Mouse (Mus musculus) hindbrain, embryonic 16.5 days (tissue): ENCODE measurements at regions not wholly inside any gene's neighbourhood (a gene's known extent, or its start where the extent isn't known, plus 50 kb on each side); places are given as distances from the start of the nearest gene placed in this dataset.
A peak's percentile ranks its signal among the peaks of the same experiment; 100 is the strongest.

Experiments
- ATAC-seq: fragments of 200-750 bp; cut with Nextera tagmentation; 2 replicates; pipeline ENCODE4 v1.8.0; 2017; ENCODE audit warnings: moderate TSS enrichment, moderate library complexity
- H3K27ac ChIP-seq: fragments of 300-500 bp; sonication (generic); 2 replicates; pipeline ENCODE4 v1.5.1; 2014; ENCODE audit warnings: low read depth, mild to moderate bottlenecking, control low read depth, low read length, moderate library complexity
- H3K27me3 ChIP-seq: fragments of 300-500 bp; sonication (generic); replicated peaks from 2 replicates; pipeline ENCODE4 v1.6.1; 2014; ENCODE audit warnings: low read length; ENCODE audit not compliant: control insufficient read depth, insufficient read depth
- H3K36me3 ChIP-seq: fragments of 300-500 bp; sonication (generic); 2 replicates; pipeline ENCODE4 v1.6.1; 2014; ENCODE audit warnings: mild to moderate bottlenecking, low read length, moderate library complexity, mixed read lengths; ENCODE audit not compliant: control insufficient read depth, insufficient read depth
- H3K4me1 ChIP-seq: fragments of 300-500 bp; sonication (generic); 2 replicates; pipeline ENCODE4 v1.6.1; 2014; ENCODE audit warnings: low read depth, low read length; ENCODE audit not compliant: control insufficient read depth, insufficient read depth
- H3K4me2 ChIP-seq: fragments of 300-500 bp; sonication (generic); 2 replicates; pipeline ENCODE4 v1.6.1; 2014; ENCODE audit warnings: mild to moderate bottlenecking, low read length, control low read depth, moderate library complexity
- H3K4me3 ChIP-seq: fragments of 300-500 bp; sonication (generic); 2 replicates; pipeline ENCODE4 v1.5.1; 2014; ENCODE audit warnings: mild to moderate bottlenecking, low read length, control low read depth, moderate library complexity
- H3K9ac ChIP-seq: fragments of 300-500 bp; sonication (generic); 2 replicates; pipeline ENCODE4 v1.6.1; 2014; ENCODE audit warnings: low read depth, mild to moderate bottlenecking, control low read depth, low read length, moderate library complexity
- H3K9me3 ChIP-seq: fragments of 300-500 bp; sonication (generic); 2 replicates; pipeline ENCODE4 v1.6.1; 2014; ENCODE audit warnings: mild to moderate bottlenecking, low read length, moderate library complexity; ENCODE audit not compliant: control insufficient read depth
- WGBS: fragments of 180-500 bp; shearing (Covaris S2); extraction: QIAGEN DNeasy Blood & Tissue Kit; methylation state at CpG from one replicate; pipeline ENCODE4 v1.1.7; 2014; 5-methylcytosine and 5-hydroxymethylcytosine counted together

DNA sequence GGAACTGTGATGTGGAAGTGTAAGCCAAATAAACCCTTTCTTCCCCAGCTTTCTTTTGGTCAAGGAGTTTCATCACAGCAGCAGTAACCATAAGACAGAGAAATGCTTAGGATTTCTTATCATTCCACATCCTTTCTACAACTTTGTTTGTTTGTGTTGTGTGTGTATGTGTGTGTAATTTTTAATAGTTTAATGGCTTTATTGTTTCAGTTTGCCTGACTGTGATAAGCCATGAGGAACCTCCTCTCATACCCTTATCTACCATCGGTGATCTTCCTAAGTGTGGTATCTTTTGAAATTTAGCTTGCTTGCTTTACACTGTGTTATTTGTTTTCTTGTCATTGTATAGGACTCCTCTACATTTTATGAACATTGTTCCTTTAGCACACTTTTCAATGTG, 970.6 kb upstream of the Lrrc6 start:
- Histone ChIP-seq H3K27ac (no peak overlapping the region), H3K27me3 (no peaks in the 10 kb centered on the region), H3K9ac (no peak overlapping the region), H3K9me3 (no peaks in the 10 kb centered on the region), H3K4me3 (no peak overlapping the region), H3K36me3 (no peaks in the 10 kb centered on the region), H3K4me1 (no peaks in the 10 kb centered on the region), H3K4me2 (no peak overlapping the region)
- ATAC-seq, result no peak
- WGBS, result 97% methylated on average over 1 of the region's 1 CpGs

DNA sequence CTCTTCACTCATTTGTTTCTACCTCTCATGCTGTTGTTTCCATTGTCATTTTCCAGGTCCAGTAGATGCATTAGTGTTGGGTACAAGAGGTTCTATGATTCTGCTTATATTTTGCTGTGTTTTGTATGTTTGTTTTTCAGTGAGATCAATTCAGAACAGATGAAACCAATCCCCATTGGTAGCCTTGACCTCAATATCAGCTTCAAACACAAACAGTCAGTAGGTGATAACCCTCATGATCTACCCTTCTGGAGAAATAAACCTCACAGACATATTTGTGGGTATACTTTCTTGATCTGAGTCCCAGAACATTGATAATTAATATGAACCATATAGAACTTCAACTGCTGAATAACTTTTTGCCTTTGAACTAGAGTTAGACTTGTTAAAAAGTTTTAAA, 969.3 kb upstream of the Lrrc6 start:
- H3K27me3 ChIP-seq, result no peaks in the 10 kb centered on the region
- H3K9ac ChIP-seq, result no peak overlapping the region
- no peak for ATAC-seq
- H3K4me3 ChIP-seq, result no peak overlapping the region
- H3K4me2 ChIP-seq, result no peak overlapping the region
- H3K4me1 ChIP-seq, result no peaks in the 10 kb centered on the region
- H3K36me3 ChIP-seq, result no peaks in the 10 kb centered on the region
- no peaks in the 10 kb centered on the region for H3K9me3 ChIP-seq
- no peak overlapping the region for H3K27ac ChIP-seq

DNA sequence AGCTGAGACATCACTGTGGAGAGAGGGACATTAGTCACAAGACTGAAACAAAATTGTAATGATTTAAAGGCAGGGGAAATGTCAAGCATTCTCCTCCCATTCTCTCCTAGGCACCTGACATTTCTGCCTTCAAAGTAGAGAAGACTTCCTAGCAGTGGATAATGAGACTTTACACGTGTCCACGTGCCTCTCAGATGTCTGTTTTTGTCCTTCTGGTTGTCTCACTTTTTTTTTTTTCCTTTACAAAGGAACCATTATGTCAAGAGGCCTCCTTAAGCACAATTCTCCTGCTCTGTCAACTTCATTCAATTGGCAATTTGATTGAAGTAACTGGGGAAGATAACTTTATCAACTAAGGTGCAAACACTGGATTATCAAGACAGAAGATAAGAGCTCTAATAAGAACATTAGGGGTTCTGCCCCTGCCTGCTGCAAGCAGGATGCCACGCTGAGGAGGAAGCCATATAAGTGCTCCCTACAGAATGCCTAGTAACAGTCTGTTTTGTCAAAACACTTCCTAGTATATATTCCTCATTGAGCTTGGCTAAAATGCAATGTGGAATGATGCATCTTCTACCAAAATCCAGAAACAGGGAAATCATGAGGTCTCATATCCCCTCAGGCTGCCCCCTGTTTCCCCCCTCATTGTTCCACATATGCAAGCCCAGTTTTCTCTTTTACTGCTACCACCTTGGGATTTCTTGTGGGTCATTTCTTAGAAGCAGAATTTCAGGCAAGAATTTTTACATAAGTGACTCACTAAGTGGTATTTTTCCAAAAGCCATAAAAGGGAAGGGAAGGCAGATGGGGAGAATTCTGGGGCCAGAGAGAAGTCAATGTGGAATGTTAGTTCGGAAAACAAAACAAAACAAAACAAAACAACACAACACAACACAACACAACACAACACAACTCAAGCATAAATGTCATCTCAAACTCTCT, 967.0 kb upstream of the Lrrc6 start:
- WGBS, result 50% methylated on average over 4 of the region's 4 CpGs
- Histone ChIP-seq H3K4me1 (no peaks in the 10 kb centered on the region), H3K36me3 (no peaks in the 10 kb centered on the region), H3K9me3 (no peaks in the 10 kb centered on the region), H3K9ac (no peak overlapping the region), H3K27me3 (no peaks in the 10 kb centered on the region), H3K4me3 (no peak overlapping the region), H3K27ac (no peak overlapping the region), H3K4me2 (no peak overlapping the region)
- ATAC-seq, result no peak

DNA sequence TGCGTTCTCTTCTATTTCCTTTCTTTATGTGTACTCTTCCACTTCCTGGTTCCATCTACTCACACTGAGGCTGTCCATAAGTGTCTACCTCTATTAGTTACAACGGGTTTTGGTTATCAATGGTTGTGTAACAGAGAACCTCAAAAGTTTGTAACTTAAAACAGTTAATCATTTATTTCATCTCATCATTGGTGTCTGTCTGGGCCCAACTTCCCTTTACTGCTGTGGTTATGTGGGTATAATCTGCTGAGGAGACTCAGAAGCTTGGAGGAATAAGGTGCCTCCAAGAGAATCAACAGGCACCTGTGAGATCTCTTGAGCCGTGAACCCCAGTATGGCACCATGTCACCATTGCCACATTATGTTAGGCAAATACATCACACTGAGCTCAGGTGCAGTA, 962.2 kb upstream of the Lrrc6 start:
- Histone ChIP-seq H3K4me3 (no peak overlapping the region), H3K36me3 (no peaks in the 10 kb centered on the region), H3K27ac (no peak overlapping the region), H3K4me1 (no peaks in the 10 kb centered on the region), H3K4me2 (no peak overlapping the region), H3K9ac (no peak overlapping the region), H3K27me3 (no peaks in the 10 kb centered on the region), H3K9me3 (no peaks in the 10 kb centered on the region)
- 97% methylated on average over 3 of the region's 3 CpGs for WGBS
- ATAC-seq, result no peak

DNA sequence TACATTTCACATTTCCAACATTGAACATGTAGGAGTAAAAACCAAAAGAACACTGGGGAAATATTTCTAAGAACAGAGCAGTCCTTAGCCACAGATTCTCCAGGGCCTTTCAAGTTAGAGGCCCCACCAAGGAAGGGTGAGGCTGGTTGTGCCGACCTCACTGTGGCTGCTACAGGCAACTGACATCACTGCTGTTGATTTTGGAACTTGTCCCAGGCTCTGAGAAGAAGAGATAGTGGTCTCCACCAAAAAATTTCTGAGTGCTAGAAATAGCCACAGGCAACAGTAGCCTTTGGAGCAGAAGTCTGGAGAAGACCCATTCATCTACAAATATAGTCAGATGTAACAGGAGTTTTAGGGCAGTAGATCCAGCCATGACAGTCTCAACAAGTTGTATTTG, 959.7 kb upstream of the Lrrc6 start:
- Histone ChIP-seq H3K4me3 (no peak overlapping the region), H3K36me3 (no peaks in the 10 kb centered on the region), H3K27me3 (no peaks in the 10 kb centered on the region), H3K27ac (no peak overlapping the region), H3K9ac (no peak overlapping the region), H3K4me2 (no peak overlapping the region), H3K4me1 (no peaks in the 10 kb centered on the region), H3K9me3 (no peaks in the 10 kb centered on the region)
- no peak for ATAC-seq
- 75% methylated on average over 1 of the region's 1 CpGs for WGBS

DNA sequence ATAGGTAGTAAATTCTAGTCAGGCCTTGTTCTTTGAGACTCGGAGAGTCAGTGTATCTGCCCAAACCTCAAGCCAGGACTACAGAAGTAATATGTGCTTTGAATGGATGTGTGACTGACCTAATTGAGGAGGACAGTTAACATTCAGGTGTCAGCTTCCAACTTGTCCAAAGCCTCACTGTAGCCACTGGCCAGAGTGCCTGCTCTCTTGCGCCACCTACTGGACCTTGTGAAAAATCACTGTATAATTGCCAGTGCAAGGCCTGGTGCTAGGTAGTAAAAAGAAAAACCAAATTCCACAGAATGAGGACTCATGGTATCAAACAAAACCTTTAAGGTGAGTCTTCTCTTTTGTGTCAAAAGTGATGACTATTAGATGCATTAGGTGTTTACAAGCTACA, 933.6 kb upstream of the Lrrc6 start:
- 28% methylated on average over 2 of the region's 2 CpGs for WGBS
- Histone ChIP-seq H3K9me3 (no peaks in the 10 kb centered on the region), H3K27ac (no peak overlapping the region), H3K27me3 (no peaks in the 10 kb centered on the region), H3K9ac (no peak overlapping the region), H3K4me2 (no peak overlapping the region), H3K4me1 (no peaks in the 10 kb centered on the region), H3K36me3 (no peaks in the 10 kb centered on the region), H3K4me3 (no peak overlapping the region)
- ATAC-seq, result 0 out of 2 replicates have a peak, but pooled peaks have one; percentile 40

DNA sequence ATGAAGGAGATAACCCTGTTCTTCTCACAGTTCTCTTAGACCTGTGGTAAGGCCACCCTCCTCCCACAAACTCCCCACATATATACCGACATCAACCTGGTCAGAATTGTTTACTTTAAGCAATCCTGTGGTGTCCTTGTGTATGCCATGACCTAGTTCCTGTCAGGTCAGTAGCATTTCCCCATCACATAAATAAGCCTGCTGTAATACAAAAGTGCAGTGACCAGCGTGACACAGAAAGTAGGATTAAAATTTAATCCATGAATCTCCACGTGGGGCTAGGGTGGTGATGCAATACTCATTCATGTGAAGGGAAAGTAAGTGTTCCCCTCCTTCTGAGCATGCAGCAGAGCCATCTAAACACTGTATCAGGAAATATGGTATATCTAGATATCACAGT, 923.2 kb upstream of the Lrrc6 start:
- Histone ChIP-seq H3K4me2 (no peak overlapping the region), H3K27me3 (no peaks in the 10 kb centered on the region), H3K4me1 (no peaks in the 10 kb centered on the region), H3K27ac (no peak overlapping the region), H3K9ac (no peak overlapping the region), H3K9me3 (no peaks in the 10 kb centered on the region), H3K4me3 (no peak overlapping the region), H3K36me3 (no peaks in the 10 kb centered on the region)
- no peak for ATAC-seq
- 78% methylated on average over 3 of the region's 3 CpGs for WGBS

DNA sequence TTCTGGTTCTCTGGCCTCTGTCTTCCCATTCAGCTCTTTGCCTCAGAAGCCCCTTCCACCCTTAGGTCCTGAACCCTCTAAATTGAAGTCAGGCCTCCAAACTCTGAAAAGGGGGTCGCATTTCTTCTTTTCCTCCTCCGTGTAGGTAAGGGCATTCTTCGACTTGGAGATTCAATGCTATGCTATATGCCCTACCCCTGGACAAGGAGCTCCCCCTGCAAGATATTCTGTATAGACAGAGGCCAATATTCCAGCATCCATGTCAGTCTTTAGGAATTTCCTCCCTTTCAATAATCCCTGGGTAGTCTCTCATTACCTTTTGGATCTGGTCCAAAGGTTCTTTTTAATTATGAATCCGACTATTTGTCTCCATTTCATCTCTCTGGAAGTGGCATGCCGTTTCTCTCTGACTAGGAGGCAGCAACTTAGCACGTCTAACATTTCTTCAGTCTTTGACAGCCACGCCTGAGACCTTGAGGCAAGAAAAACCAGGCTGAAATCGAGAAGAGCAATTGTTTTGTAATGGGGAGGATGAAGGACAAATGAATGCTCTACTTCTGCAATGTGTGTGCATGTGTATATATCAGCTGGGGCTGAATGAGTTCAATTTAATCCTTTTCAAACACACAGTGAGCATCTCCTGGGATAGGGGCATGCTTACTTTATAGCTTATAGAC, 921.7 kb upstream of the Lrrc6 start:
- Histone ChIP-seq H3K36me3 (no peaks in the 10 kb centered on the region), H3K27me3 (no peaks in the 10 kb centered on the region), H3K4me1 (no peaks in the 10 kb centered on the region), H3K4me2 (no peak overlapping the region), H3K9me3 (no peaks in the 10 kb centered on the region), H3K4me3 (no peak overlapping the region), H3K27ac (no peak overlapping the region), H3K9ac (no peak overlapping the region)
- no peak for ATAC-seq
- 65% methylated on average over 8 of the region's 8 CpGs for WGBS

DNA sequence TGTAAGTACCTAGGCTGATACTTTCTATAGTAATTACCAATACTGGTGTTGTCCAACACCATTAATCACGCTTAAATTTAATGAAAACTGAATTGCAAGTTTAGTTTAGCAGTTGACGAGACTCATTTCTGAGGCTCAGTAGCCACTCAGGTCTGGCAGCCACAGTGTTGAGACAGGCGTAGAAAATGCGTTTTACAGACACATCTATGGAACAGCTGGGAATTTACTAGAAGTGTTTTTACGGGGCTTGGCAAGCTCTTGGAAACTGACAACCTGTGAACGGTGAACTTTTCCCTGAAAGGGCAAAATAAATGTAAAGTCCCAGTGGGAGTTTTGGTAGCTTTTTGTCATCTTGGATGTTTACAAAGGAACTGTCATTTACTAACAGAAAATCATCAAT, 920.1 kb upstream of the Lrrc6 start:
- H3K27me3 ChIP-seq, result no peaks in the 10 kb centered on the region
- no peaks in the 10 kb centered on the region for H3K36me3 ChIP-seq
- 60% methylated on average over 6 of the region's 6 CpGs for WGBS

More for the DNA sequence above, 920.1 kb upstream of the Lrrc6 start:
- no peak overlapping the region for H3K4me3 ChIP-seq
- H3K27ac ChIP-seq, result no peak overlapping the region
- no peak overlapping the region for H3K4me2 ChIP-seq
- no peak for ATAC-seq
- H3K9me3 ChIP-seq, result no peaks in the 10 kb centered on the region
- no peaks in the 10 kb centered on the region for H3K4me1 ChIP-seq
- H3K9ac ChIP-seq, result no peak overlapping the region
